Mouse (Mus musculus): ENCODE measurements around the gene Midn. TPM values are rescaled to one million over a fixed set of nuclear protein-coding genes. Genes with fewer than 3 reads are reported as not detected.

Gene Midn
- polyA plus RNA-seq, 1 experiment: 53.2 TPM

GRCm38 (mm10) chr10:80169651-80170050 lies 21.6 kb downstream of the Midn start:
- no peak overlapping the region for H3K27ac ChIP-seq (ENCODE audit: control insufficient read depth, insufficient read depth, low read depth, low read length, poor library complexity)
- H3K4me3 ChIP-seq (replicated peaks; ENCODE audit: control insufficient read depth, low read depth, low read length): no peak overlapping the region
- peaks cover 4% of the 10 kb centered on the region; the same call in 1 of the 2 replicates for H3K4me1 ChIP-seq (ENCODE audit: control insufficient read depth, insufficient read depth, low read length)
- WGBS: 93% methylated on average over 7 of the region's 7 CpGs
- no peak for TF ChIP-seq POLR2A (IDR thresholded peaks at IDR 0.05; ENCODE audit: borderline replicate concordance, control insufficient read depth, low read depth, low read length)
- TF ChIP-seq CTCF (IDR thresholded peaks at IDR 0.05; ENCODE audit: control insufficient read depth, insufficient read depth, low read length): no peak

- Histone ChIP-seq H3K4me3 (replicated peaks; ENCODE audit: control insufficient read depth, low read depth, low read length) (no peak overlapping the region), H3K4me1 (ENCODE audit: control insufficient read depth, insufficient read depth, low read length) (peaks cover 4% of the 10 kb centered on the region; the same call in 1 of the 2 replicates), H3K27ac (ENCODE audit: control insufficient read depth, insufficient read depth, low read depth, low read length, poor library complexity) (no peak overlapping the region)
- 94% methylated on average over 16 of the region's 16 CpGs for WGBS
- no peak for TF ChIP-seq POLR2A (IDR thresholded peaks at IDR 0.05; ENCODE audit: borderline replicate concordance, control insufficient read depth, low read depth, low read length)
- no peak for TF ChIP-seq CTCF (IDR thresholded peaks at IDR 0.05; ENCODE audit: control insufficient read depth, insufficient read depth, low read length)
These were observed 22.0 kb downstream of the Midn start for GRCm38 (mm10) chr10:80170052-80170451.

- WGBS: 96% methylated on average over 19 of the region's 19 CpGs
- TF ChIP-seq CTCF (IDR thresholded peaks at IDR 0.05; ENCODE audit: control insufficient read depth, insufficient read depth, low read length): no peak
- no peak for TF ChIP-seq POLR2A (IDR thresholded peaks at IDR 0.05; ENCODE audit: borderline replicate concordance, control insufficient read depth, low read depth, low read length)
- H3K4me1 ChIP-seq (ENCODE audit: control insufficient read depth, insufficient read depth, low read length): peaks cover 2% of the 10 kb centered on the region; the same call in 1 of the 2 replicates
- H3K4me3 ChIP-seq (replicated peaks; ENCODE audit: control insufficient read depth, low read depth, low read length): no peak overlapping the region
- H3K27ac ChIP-seq (ENCODE audit: control insufficient read depth, insufficient read depth, low read depth, low read length, poor library complexity): no peak overlapping the region
These were observed 22.5 kb downstream of the Midn start for GRCm38 (mm10) chr10:80170601-80171021.

- TF ChIP-seq CTCF (IDR thresholded peaks at IDR 0.05; ENCODE audit: control insufficient read depth, insufficient read depth, low read length) (no peak), POLR2A (IDR thresholded peaks at IDR 0.05; ENCODE audit: borderline replicate concordance, control insufficient read depth, low read depth, low read length) (no peak)
- Histone ChIP-seq H3K27ac (ENCODE audit: control insufficient read depth, insufficient read depth, low read depth, low read length, poor library complexity) (no peak overlapping the region), H3K4me1 (ENCODE audit: control insufficient read depth, insufficient read depth, low read length) (peaks cover 2% of the 10 kb centered on the region; the same call in 1 of the 2 replicates), H3K4me3 (replicated peaks; ENCODE audit: control insufficient read depth, low read depth, low read length) (no peak overlapping the region)
- 88% methylated on average over 15 of the region's 15 CpGs for WGBS
These were observed 23.2 kb downstream of the Midn start for GRCm38 (mm10) chr10:80171252-80171651.

- TF ChIP-seq CTCF (IDR thresholded peaks at IDR 0.05; ENCODE audit: control insufficient read depth, insufficient read depth, low read length) (no peak), POLR2A (IDR thresholded peaks at IDR 0.05; ENCODE audit: borderline replicate concordance, control insufficient read depth, low read depth, low read length) (no peak; the same call in 1 of the 2 replicates)
- WGBS: 94% methylated on average over 45 of the region's 45 CpGs
These were observed 23.9 kb downstream of the Midn start for GRCm38 (mm10) chr10:80171760-80172526.

GRCm38 (mm10) chr10:80172527-80173292 lies 24.6 kb downstream of the Midn start, which contains the start of gene 1600002K03Rik:
1600002K03Rik (plus strand) TSS chr10:80172944.
- Histone ChIP-seq H3K4me1 (ENCODE audit: control insufficient read depth, insufficient read depth, low read length) (peaks cover 2% of the 10 kb centered on the region; the same call in 1 of the 2 replicates), H3K27ac (ENCODE audit: control insufficient read depth, insufficient read depth, low read depth, low read length, poor library complexity) (peak within 1 kb of the TSS; percentile 98), H3K4me3 (replicated peaks; ENCODE audit: control insufficient read depth, low read depth, low read length) (peak within 1 kb of the TSS; percentile 81)
- TF ChIP-seq CTCF (IDR thresholded peaks at IDR 0.05; ENCODE audit: control insufficient read depth, insufficient read depth, low read length) (no peak), POLR2A (IDR thresholded peaks at IDR 0.05; ENCODE audit: borderline replicate concordance, control insufficient read depth, low read depth, low read length) (peak; percentile 92)
- WGBS: 6% methylated on average over 35 of the region's 35 CpGs

More at GRCm38 (mm10) chr10:80171760-80172526, 23.9 kb downstream of the Midn start:
- peaks cover 2% of the 10 kb centered on the region; the same call in 1 of the 2 replicates for H3K4me1 ChIP-seq (ENCODE audit: control insufficient read depth, insufficient read depth, low read length)
- H3K27ac ChIP-seq (ENCODE audit: control insufficient read depth, insufficient read depth, low read depth, low read length, poor library complexity): peak overlapping the region; percentile 37
- H3K4me3 ChIP-seq (replicated peaks; ENCODE audit: control insufficient read depth, low read depth, low read length): no peak overlapping the region

GRCm38 (mm10) chr10:80173358-80173757 lies 25.3 kb downstream of the Midn start:
- peak overlapping the region; percentile 53 for H3K4me3 ChIP-seq (replicated peaks; ENCODE audit: control insufficient read depth, low read depth, low read length)
- peak overlapping the region; percentile 53 for H3K27ac ChIP-seq (ENCODE audit: control insufficient read depth, insufficient read depth, low read depth, low read length, poor library complexity)
- peaks cover 1% of the 10 kb centered on the region; the same call in 1 of the 2 replicates for H3K4me1 ChIP-seq (ENCODE audit: control insufficient read depth, insufficient read depth, low read length)
- WGBS: under 1% methylated on average over 11 of the region's 11 CpGs
- TF ChIP-seq POLR2A (IDR thresholded peaks at IDR 0.05; ENCODE audit: borderline replicate concordance, control insufficient read depth, low read depth, low read length) (no peak), CTCF (IDR thresholded peaks at IDR 0.05; ENCODE audit: control insufficient read depth, insufficient read depth, low read length) (no peak)
